ENCODE assay signal across 14 mouse cellular contexts in the genomic region with DNA sequence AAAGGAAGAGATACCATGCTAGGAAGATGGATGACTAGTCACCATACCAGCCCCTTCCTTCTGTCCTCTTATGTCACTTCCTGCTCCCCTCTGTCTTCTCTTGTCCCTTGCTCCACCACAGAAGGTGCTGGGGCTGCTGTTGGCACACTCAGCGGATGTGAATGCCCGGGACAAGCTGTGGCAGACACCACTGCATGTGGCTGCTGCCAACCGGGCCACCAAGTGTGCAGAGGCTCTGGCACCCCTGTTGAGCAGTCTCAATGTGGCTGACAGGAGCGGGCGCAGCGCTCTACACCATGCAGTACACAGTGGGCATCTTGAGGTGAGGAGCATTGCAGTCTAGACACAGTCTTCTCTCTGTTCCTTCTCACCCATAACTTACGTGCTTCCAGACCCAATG. TPM values are rescaled to one million over a fixed set of nuclear protein-coding genes. Genes with fewer than 3 reads are reported as not detected.
DNase-seq lines count a peak whose midpoint lies in the region; ATAC-seq and TF ChIP-seq lines count a peak whose summit lies in the region.
"Had no signal": no experiment of that assay in that cellular context is flagged by ENCODE, and none has a peak within 500 bp of the region (broad histone marks: within the 10 kb centered on the region; RNA-seq: fewer than 3 reads in every experiment).

No protein-coding gene starts in this region.

- peaks cover 29% of the 10 kb centered on the region for H3K4me1 ChIP-seq in heart, embryonic 13.5 days
- peaks cover 27% of the 10 kb centered on the region for H3K4me1 ChIP-seq in midbrain, embryonic 13.5 days (replicated peaks)
- peaks cover 15% of the 10 kb centered on the region for H3K4me1 ChIP-seq in midbrain, embryonic 14.5 days (ENCODE audit: control insufficient read depth, insufficient read depth, low read length)
- H3K4me1 ChIP-seq in embryonic facial prominence, embryonic 10.5 days: peaks cover 32% of the 10 kb centered on the region
- H3K4me1 ChIP-seq in neural tube, embryonic 13.5 days (replicated peaks): peaks cover 27% of the 10 kb centered on the region
- H3K4me1 ChIP-seq in thymus, adult 2 months (replicated peaks; ENCODE audit: control insufficient read depth, insufficient read depth, low read length): peaks cover 16% of the 10 kb centered on the region

- H3K9me3 ChIP-seq in heart, embryonic 13.5 days: no peaks in the 10 kb centered on the region
- no peaks in the 10 kb centered on the region for H3K9me3 ChIP-seq in midbrain, embryonic 13.5 days
- H3K9me3 ChIP-seq in midbrain, embryonic 14.5 days (ENCODE audit: control insufficient read depth, low read length): no peaks in the 10 kb centered on the region
- no peaks in the 10 kb centered on the region for H3K9me3 ChIP-seq in embryonic facial prominence, embryonic 10.5 days
- H3K9me3 ChIP-seq in neural tube, embryonic 13.5 days: no peaks in the 10 kb centered on the region
- H3K9me3 ChIP-seq: heart, embryonic 15.5 days; lung, embryonic 15.5 days; midbrain, embryonic 15.5 days had no signal

- intact Hi-C loops in heart, postnatal 14 days (cut with DNase I): no loop called here

- no peak for DNase-seq in heart, postnatal 14 days
- no peak for DNase-seq in midbrain, embryonic 14.5 days
- no peak for DNase-seq in embryonic facial prominence, embryonic 10.5 days (ENCODE audit: low spot score)
- no peak for DNase-seq in thymus, adult 2 months
- DNase-seq: layer of hippocampus, postnatal 36 days; thymus, postnatal 4 days had no signal

- H3K27ac ChIP-seq in heart, embryonic 13.5 days (replicated peaks): no peak overlapping the region
- no peak overlapping the region for H3K27ac ChIP-seq in midbrain, embryonic 13.5 days
- no peak overlapping the region for H3K27ac ChIP-seq in midbrain, embryonic 14.5 days (replicated peaks; ENCODE audit: low read depth, low read length)
- H3K27ac ChIP-seq in embryonic facial prominence, embryonic 10.5 days (replicated peaks): no peak overlapping the region
- no peak overlapping the region for H3K27ac ChIP-seq in neural tube, embryonic 13.5 days (replicated peaks)
- no peak overlapping the region for H3K27ac ChIP-seq in thymus, adult 2 months (ENCODE audit: control insufficient read depth, insufficient read depth, low read length)
- H3K27ac ChIP-seq: heart, embryonic 15.5 days; kidney, postnatal 0 days; lung, embryonic 15.5 days had no signal

- TF ChIP-seq POLR2A in thymus, adult 2 months (IDR thresholded peaks at IDR 0.05; ENCODE audit: control insufficient read depth, extremely low read depth, insufficient read depth, low read length, poor library complexity): no peak

- ATAC-seq in heart, embryonic 13.5 days (ENCODE audit: extremely low read depth, insufficient number of reproducible peaks, low FRiP score, low TSS enrichment): no peak
- ATAC-seq in midbrain, embryonic 13.5 days: no peak
- no peak for ATAC-seq in midbrain, embryonic 14.5 days (ENCODE audit: low FRiP score, low TSS enrichment)
- no peak for ATAC-seq in neural tube, embryonic 13.5 days (ENCODE audit: low read depth)
- ATAC-seq: CD4-positive, CD25-positive, alpha-beta regulatory T cell, adult 4 months; midbrain, embryonic 15.5 days had no signal

- no peaks in the 10 kb centered on the region for H3K27me3 ChIP-seq in heart, embryonic 13.5 days (replicated peaks)
- no peaks in the 10 kb centered on the region for H3K27me3 ChIP-seq in midbrain, embryonic 13.5 days
- H3K27me3 ChIP-seq in midbrain, embryonic 14.5 days (ENCODE audit: control insufficient read depth, insufficient read depth, low read length): no peaks in the 10 kb centered on the region
- H3K27me3 ChIP-seq in embryonic facial prominence, embryonic 10.5 days (replicated peaks; ENCODE audit: low read depth, poor library complexity, severe bottlenecking): no peaks in the 10 kb centered on the region
- no peaks in the 10 kb centered on the region for H3K27me3 ChIP-seq in neural tube, embryonic 13.5 days
- no peaks in the 10 kb centered on the region for H3K27me3 ChIP-seq in thymus, adult 2 months (ENCODE audit: control insufficient read depth, insufficient read depth, low read length)
- H3K27me3 ChIP-seq: heart, embryonic 15.5 days; lung, embryonic 15.5 days; midbrain, embryonic 15.5 days had no signal

- no peak overlapping the region for H3K4me2 ChIP-seq in heart, embryonic 13.5 days
- H3K4me2 ChIP-seq in midbrain, embryonic 13.5 days (replicated peaks): peak overlapping the region; percentile 15; the same call in 1 of the 2 replicates
- H3K4me2 ChIP-seq in midbrain, embryonic 14.5 days (ENCODE audit: low read length): no peak overlapping the region
- H3K4me2 ChIP-seq in neural tube, embryonic 13.5 days: no peak overlapping the region
- H3K4me2 ChIP-seq: lung, embryonic 15.5 days had no signal

- no peak overlapping the region for H3K4me3 ChIP-seq in heart, embryonic 13.5 days
- H3K4me3 ChIP-seq in midbrain, embryonic 13.5 days (replicated peaks): no peak overlapping the region; the same call in 1 of the 2 replicates
- no peak overlapping the region for H3K4me3 ChIP-seq in midbrain, embryonic 14.5 days (replicated peaks; ENCODE audit: low read depth, low read length)
- H3K4me3 ChIP-seq in embryonic facial prominence, embryonic 10.5 days: peak overlapping the region; percentile 78; the same call in 1 of the 2 replicates
- no peak overlapping the region for H3K4me3 ChIP-seq in neural tube, embryonic 13.5 days
- H3K4me3 ChIP-seq in thymus, adult 2 months (ENCODE audit: control insufficient read depth, insufficient read depth, low read length): no peak overlapping the region

- peaks cover 61% of the 10 kb centered on the region for H3K36me3 ChIP-seq in heart, embryonic 13.5 days
- H3K36me3 ChIP-seq in midbrain, embryonic 13.5 days: peaks cover 61% of the 10 kb centered on the region
- H3K36me3 ChIP-seq in midbrain, embryonic 14.5 days (ENCODE audit: control insufficient read depth, insufficient read depth, low read length): peaks cover 58% of the 10 kb centered on the region
- peaks cover 62% of the 10 kb centered on the region for H3K36me3 ChIP-seq in embryonic facial prominence, embryonic 10.5 days (replicated peaks)
- peaks cover 60% of the 10 kb centered on the region for H3K36me3 ChIP-seq in neural tube, embryonic 13.5 days
- peaks cover 29% of the 10 kb centered on the region for H3K36me3 ChIP-seq in thymus, adult 2 months (ENCODE audit: control insufficient read depth, insufficient read depth, low read length)

- no peak for TF ChIP-seq CTCF in thymus, adult 2 months (IDR thresholded peaks at IDR 0.05; ENCODE audit: borderline replicate concordance, control insufficient read depth, extremely low read depth, insufficient read depth, low read length, poor library complexity)

- H3K9ac ChIP-seq in heart, embryonic 13.5 days: peak overlapping the region; percentile 98; the same call in 1 of the 2 replicates
- H3K9ac ChIP-seq in midbrain, embryonic 13.5 days (replicated peaks): peak overlapping the region; percentile 100; the same call in 1 of the 2 replicates
- H3K9ac ChIP-seq in midbrain, embryonic 14.5 days (replicated peaks; ENCODE audit: low read length): no peak overlapping the region; the same call in 1 of the 2 replicates
- H3K9ac ChIP-seq in neural tube, embryonic 13.5 days: peak overlapping the region; percentile 100

- WGBS in heart, embryonic 13.5 days: 94% methylated on average over 7 of the region's 7 CpGs
- WGBS in midbrain, embryonic 13.5 days: 94% methylated on average over 7 of the region's 7 CpGs
- 99% methylated on average over 7 of the region's 7 CpGs for WGBS in midbrain, embryonic 14.5 days
- WGBS in embryonic facial prominence, embryonic 10.5 days: 91% methylated on average over 7 of the region's 7 CpGs
- 96% methylated on average over 7 of the region's 7 CpGs for WGBS in neural tube, embryonic 13.5 days
- 96% methylated on average over 7 of the region's 7 CpGs for WGBS in thymus, adult 2 months

RNA-seq across cellular contexts. Expression of gene Ankrd52, which starts 2.3 kb away (rescaled TPM):
- 8.8 and 9.4 TPM in 2 replicates for polyA plus RNA-seq in heart, embryonic 13.5 days (2015; fragmentation: Nextera tagmentation; extraction: Ambion mirVana)
- total RNA-seq in heart, postnatal 14 days (2021): 10 to 100 TPM; 46.5 to 47.5 TPM
- polyA plus RNA-seq in midbrain, embryonic 13.5 days (2015; fragmentation: Nextera tagmentation; extraction: Ambion mirVana): 13.0 and 14.8 TPM in 2 replicates
- 13.3 and 14.1 TPM in 2 replicates for polyA plus RNA-seq in midbrain, embryonic 14.5 days (2014; fragmentation: Nextera tagmentation; extraction: Ambion mirVana)
- 12.1 and 12.4 TPM in 2 replicates for polyA plus RNA-seq in embryonic facial prominence, embryonic 10.5 days (2016; fragmentation: Nextera tagmentation; extraction: Ambion mirVana)
- 9.5 and 12.1 TPM in 2 replicates for polyA plus RNA-seq in neural tube, embryonic 13.5 days (2015; fragmentation: Nextera tagmentation; extraction: Ambion mirVana)
- polyA plus RNA-seq in thymus, adult 2 months (2012; rRNA removed): 71.0 and 87.0 TPM in 2 replicates

RNA-seq across cellular contexts. Expression of gene Coq10a, which starts 10.5 kb away (rescaled TPM):
- polyA plus RNA-seq in heart, embryonic 13.5 days (2015; fragmentation: Nextera tagmentation; extraction: Ambion mirVana): 11.8 and 12.6 TPM in 2 replicates
- 100 to 1,000 TPM; 208 to 209 TPM for total RNA-seq in heart, postnatal 14 days (2021)
- polyA plus RNA-seq in midbrain, embryonic 13.5 days (2015; fragmentation: Nextera tagmentation; extraction: Ambion mirVana): 28.2 and 34.3 TPM in 2 replicates
- polyA plus RNA-seq in midbrain, embryonic 14.5 days (2014; fragmentation: Nextera tagmentation; extraction: Ambion mirVana): 50.5 and 53.0 TPM in 2 replicates
- 9.5 and 11.1 TPM in 2 replicates for polyA plus RNA-seq in embryonic facial prominence, embryonic 10.5 days (2016; fragmentation: Nextera tagmentation; extraction: Ambion mirVana)
- 34.9 and 41.0 TPM in 2 replicates for polyA plus RNA-seq in neural tube, embryonic 13.5 days (2015; fragmentation: Nextera tagmentation; extraction: Ambion mirVana)
- polyA plus RNA-seq in thymus, adult 2 months (2012; rRNA removed): 62.9 and 71.7 TPM in 2 replicates

RNA-seq across cellular contexts. Expression of gene Slc39a5, which starts 21.8 kb away (rescaled TPM):
- polyA plus RNA-seq in heart, embryonic 13.5 days (2015; fragmentation: Nextera tagmentation; extraction: Ambion mirVana): 0.12 and 1.5 TPM in 2 replicates
- not detected for total RNA-seq in heart, postnatal 14 days (2021)
- 0.18 and 0.22 TPM in 2 replicates for polyA plus RNA-seq in midbrain, embryonic 13.5 days (2015; fragmentation: Nextera tagmentation; extraction: Ambion mirVana)
- polyA plus RNA-seq in midbrain, embryonic 14.5 days (2014; fragmentation: Nextera tagmentation; extraction: Ambion mirVana): not detected in 2 replicates
- polyA plus RNA-seq in embryonic facial prominence, embryonic 10.5 days (2016; fragmentation: Nextera tagmentation; extraction: Ambion mirVana): 0.13 and 0.36 TPM in 2 replicates
- not detected in 2 replicates for polyA plus RNA-seq in neural tube, embryonic 13.5 days (2015; fragmentation: Nextera tagmentation; extraction: Ambion mirVana)
- 0.53 and 0.65 TPM in 2 replicates for polyA plus RNA-seq in thymus, adult 2 months (2012; rRNA removed)
- total RNA-seq: layer of hippocampus, postnatal 36 days had no signal
- polyA plus RNA-seq: CD4-positive, CD25-positive, alpha-beta regulatory T cell, adult 4 months; midbrain, embryonic 15.5 days had no signal

RNA-seq across cellular contexts. Expression of gene Nabp2, which starts 32.0 kb away (rescaled TPM):
- 58.0 and 63.9 TPM in 2 replicates for polyA plus RNA-seq in heart, embryonic 13.5 days (2015; fragmentation: Nextera tagmentation; extraction: Ambion mirVana)
- 10 to 100 TPM; 43.6 to 45.6 TPM for total RNA-seq in heart, postnatal 14 days (2021)
- polyA plus RNA-seq in midbrain, embryonic 13.5 days (2015; fragmentation: Nextera tagmentation; extraction: Ambion mirVana): 142 and 153 TPM in 2 replicates
- 142 and 144 TPM in 2 replicates for polyA plus RNA-seq in midbrain, embryonic 14.5 days (2014; fragmentation: Nextera tagmentation; extraction: Ambion mirVana)
- 119 and 129 TPM in 2 replicates for polyA plus RNA-seq in embryonic facial prominence, embryonic 10.5 days (2016; fragmentation: Nextera tagmentation; extraction: Ambion mirVana)
- polyA plus RNA-seq in neural tube, embryonic 13.5 days (2015; fragmentation: Nextera tagmentation; extraction: Ambion mirVana): 124 and 129 TPM in 2 replicates
- polyA plus RNA-seq in thymus, adult 2 months (2012; rRNA removed): 18.0 and 20.8 TPM in 2 replicates

RNA-seq across cellular contexts. Expression of gene Rnf41, which starts 32.2 kb away (rescaled TPM):
- polyA plus RNA-seq in heart, embryonic 13.5 days (2015; fragmentation: Nextera tagmentation; extraction: Ambion mirVana): 26.8 and 27.0 TPM in 2 replicates
- total RNA-seq in heart, postnatal 14 days (2021): 10 to 100 TPM; 19.7 to 19.8 TPM
- polyA plus RNA-seq in midbrain, embryonic 13.5 days (2015; fragmentation: Nextera tagmentation; extraction: Ambion mirVana): 81.5 and 85.9 TPM in 2 replicates
- 80.3 and 96.2 TPM in 2 replicates for polyA plus RNA-seq in midbrain, embryonic 14.5 days (2014; fragmentation: Nextera tagmentation; extraction: Ambion mirVana)
- polyA plus RNA-seq in embryonic facial prominence, embryonic 10.5 days (2016; fragmentation: Nextera tagmentation; extraction: Ambion mirVana): 42.1 and 44.6 TPM in 2 replicates
- polyA plus RNA-seq in neural tube, embryonic 13.5 days (2015; fragmentation: Nextera tagmentation; extraction: Ambion mirVana): 73.4 and 74.3 TPM in 2 replicates
- polyA plus RNA-seq in thymus, adult 2 months (2012; rRNA removed): 37.8 and 40.4 TPM in 2 replicates
